Mouse (Mus musculus) brain, embryonic 18.5 days (tissue): ENCODE measurements at regions not wholly inside any gene's neighbourhood (a gene's known extent, or its start where the extent isn't known, plus 50 kb on each side); places are given as distances from the start of the nearest gene placed in this dataset.

Experiments used
- DNase-seq: peaks from one replicate; pipeline ENCODE4 v3.0.0-alpha.2; 2012; ENCODE audit warnings: low read depth, low spot score

GRCm38 (mm10) chr12:86579716-86580115, 98.8 kb upstream of the Vash1 start:
- DNase-seq: no peak

DNA sequence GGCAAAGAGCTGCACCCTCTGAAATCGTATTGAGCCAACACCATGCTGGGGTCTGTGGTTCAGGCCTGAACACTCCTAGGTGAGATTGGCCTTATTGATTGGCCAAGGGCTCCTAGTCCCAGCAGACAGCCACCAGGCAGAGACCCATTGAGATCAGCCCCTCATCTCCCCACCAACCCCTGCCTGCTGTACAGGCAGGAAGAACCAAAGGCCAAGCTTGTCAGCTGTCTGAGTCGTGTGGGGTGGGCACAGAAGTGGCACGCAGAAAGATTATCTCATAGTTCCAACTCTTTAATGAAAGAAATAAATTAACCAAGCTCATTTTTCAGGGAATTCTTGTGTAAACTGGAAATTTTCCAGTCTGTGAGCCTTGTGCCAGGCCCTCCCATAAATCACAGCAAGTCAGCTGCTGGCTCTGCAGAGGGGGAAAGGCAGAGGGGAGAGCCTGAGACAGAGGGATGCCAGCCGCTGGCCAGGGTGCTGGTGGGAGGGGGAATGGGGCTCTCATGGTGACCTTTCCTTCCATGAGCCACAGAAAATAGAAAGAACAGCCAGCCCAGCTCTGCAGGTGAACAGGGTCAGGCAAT, 98.3 kb upstream of the Vash1 start:
- DNase-seq: no peak

DNA sequence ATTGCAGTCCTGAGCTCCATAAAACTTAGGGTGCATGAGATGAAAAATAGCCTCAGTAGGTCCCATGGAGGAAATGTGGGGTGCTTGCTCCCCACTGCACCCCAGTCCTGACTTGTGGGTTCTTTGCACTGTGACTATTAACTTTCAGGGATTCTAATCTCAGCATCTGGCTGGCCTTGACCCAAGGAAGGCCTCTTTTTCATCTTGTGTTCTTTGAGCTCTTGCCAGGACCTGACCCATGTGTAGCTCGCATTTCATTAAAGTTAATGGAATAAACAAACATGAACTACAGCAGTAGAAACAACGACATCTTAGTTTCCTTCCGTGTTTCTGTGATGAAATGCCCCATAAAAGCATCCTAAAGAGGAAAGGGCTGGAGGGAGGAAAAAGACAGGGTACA, 96.4 kb upstream of the Vash1 start:
- no peak for DNase-seq

DNA sequence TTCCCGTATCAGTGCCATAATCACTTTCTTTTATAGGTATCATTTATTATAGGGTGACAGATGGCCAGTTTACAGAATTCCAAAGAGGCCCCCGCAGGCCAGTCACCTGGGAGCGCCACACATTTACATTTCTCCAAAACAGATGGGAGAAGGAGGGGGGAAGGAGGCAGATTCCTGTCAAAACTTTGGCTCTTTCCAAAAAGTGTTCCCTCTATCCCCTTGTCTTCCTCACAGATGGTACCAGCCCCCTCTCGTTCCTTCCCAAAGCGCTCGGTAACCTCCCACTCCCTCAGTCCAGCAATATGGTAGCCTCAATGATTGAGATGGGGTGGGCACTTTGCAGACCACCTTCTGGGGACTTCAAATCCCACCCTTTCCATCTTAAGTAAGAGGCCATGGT, 90.5 kb upstream of the Vash1 start:
- DNase-seq: no peak

DNA sequence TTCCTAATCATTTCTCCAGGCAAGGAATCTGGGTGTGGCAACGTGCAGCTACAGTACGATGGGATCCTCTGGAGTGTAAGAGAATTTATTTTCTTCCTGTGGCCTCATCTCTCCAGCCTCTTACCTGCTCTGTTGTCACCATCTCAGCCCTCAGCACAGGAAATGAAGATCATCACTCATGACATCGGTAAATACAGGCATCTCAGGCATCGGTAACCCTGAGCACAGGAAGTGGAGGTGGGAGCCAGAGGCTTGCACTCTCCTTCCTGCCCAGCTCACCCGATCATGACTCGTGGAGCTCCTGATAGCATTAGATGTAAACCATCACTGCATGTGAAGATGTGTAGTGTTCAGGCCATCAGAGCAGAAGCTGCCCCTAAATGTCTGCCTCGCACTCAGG, 86.0 kb upstream of the Vash1 start:
- DNase-seq: no peak

DNA sequence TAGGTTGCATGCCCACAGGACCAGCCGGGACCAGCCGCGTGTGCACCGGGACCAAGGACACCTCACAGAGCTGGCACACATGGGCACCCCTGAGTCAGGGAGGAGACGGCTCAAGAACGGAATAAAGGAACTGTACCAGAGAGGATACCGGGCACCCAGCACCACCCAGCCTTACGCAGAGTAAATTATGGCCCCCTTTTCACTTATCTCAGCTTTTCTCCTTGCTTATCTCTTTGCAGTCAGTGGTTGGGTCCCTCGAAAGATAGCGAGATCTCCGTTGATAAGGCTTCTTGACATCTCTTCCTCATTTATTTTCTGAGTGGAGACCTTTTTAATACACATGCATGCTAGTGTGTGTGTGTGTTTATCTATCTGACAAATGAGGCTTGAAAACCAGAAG, 83.9 kb upstream of the Vash1 start:
- no peak for DNase-seq

DNA sequence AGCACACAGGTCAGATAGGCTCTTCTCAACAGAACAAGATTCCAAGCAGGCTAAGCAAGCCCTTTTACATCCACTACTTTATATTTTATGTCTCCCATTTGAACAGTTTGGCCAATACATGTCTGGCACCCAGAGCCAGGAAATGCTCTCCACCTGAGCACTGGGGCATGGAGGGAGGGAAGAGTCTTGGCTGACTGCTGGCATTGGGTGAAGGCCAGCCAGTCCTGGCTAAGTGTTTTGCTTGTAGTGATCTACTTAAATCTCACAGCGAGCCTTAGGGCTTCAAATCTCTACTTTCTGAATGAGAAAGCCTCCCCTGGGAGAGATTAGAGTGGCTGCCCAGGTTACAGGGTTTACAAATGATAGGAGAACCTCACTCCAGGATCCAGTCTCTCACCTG, 78.5 kb upstream of the Vash1 start:
- DNase-seq: no peak

GRCm38 (mm10) chr12:86603521-86603920, 75.0 kb upstream of the Vash1 start:
- no peak for DNase-seq

GRCm38 (mm10) chr12:86612431-86613040, 66.0 kb upstream of the Vash1 start:
- DNase-seq: no peak

- DNase-seq: peak; percentile 14
These were observed 64.3 kb upstream of the Vash1 start for GRCm38 (mm10) chr12:86614156-86614555.

GRCm38 (mm10) chr12:86616327-86616726, 62.2 kb upstream of the Vash1 start:
- DNase-seq: no peak

- DNase-seq: no peak
These were observed 54.3 kb upstream of the Vash1 start for GRCm38 (mm10) chr12:86624195-86624594.

DNA sequence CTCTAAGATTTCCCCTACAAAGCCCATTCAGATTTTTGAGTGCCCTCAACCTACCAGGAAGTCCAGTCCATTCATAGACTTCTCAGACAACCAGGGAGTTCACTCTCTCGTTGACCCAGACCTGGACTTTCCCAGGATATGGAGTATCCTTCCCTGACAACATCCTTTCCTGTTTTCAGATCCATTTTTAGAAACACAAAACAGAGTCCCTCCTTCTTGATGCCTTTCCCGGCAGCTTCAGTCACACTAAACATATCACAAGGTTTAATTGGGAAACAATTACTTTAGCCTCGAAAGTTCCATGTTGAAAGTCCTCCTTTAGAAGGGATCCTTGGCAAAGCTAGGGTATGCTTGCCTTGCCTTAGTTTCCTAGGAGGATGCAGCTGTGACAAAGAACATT, 51.8 kb upstream of the Vash1 start:
- DNase-seq: no peak

GRCm38 (mm10) chr12:86628050-86628782, 50.3 kb upstream of the Vash1 start:
- DNase-seq: no peak
